Mouse (Mus musculus) heart, postnatal 0 days (tissue): ENCODE results near the gene Myo18b. TPM values are rescaled to one million over a fixed set of nuclear protein-coding genes. Genes with fewer than 3 reads are reported as not detected.

Experiments used
- ATAC-seq: fragments of 200-750 bp; cut with Nextera tagmentation; 2 replicates; pipeline ENCODE4 v1.8.0; 2017; ENCODE audit warnings: low read depth, moderate number of reproducible peaks, moderate library complexity; ENCODE audit not compliant: insufficient read depth
- DNase-seq: peaks from one replicate; pipeline ENCODE4 v3.0.0-alpha.2; 2016; ENCODE audit warnings: low spot score
- H3K27ac ChIP-seq: fragments of 300-500 bp; sonication (generic); 2 replicates; pipeline ENCODE4 v1.5.1; 2014; ENCODE audit warnings: low read depth, mild to moderate bottlenecking
- H3K27me3 ChIP-seq: fragments of 300-500 bp; sonication (generic); 2 replicates; pipeline ENCODE4 v1.6.1; 2014; ENCODE audit warnings: low read length, mixed read lengths; ENCODE audit not compliant: control insufficient read depth, insufficient read depth
- H3K36me3 ChIP-seq: fragments of 300-500 bp; sonication (generic); replicated peaks from 2 replicates; pipeline ENCODE4 v1.6.1; 2014; ENCODE audit warnings: low read length, mixed read lengths; ENCODE audit not compliant: control insufficient read depth, insufficient read depth
- H3K4me1 ChIP-seq: fragments of 300-500 bp; sonication (generic); 2 replicates; pipeline ENCODE4 v1.6.1; 2014; ENCODE audit warnings: antibody characterized with exemption; ENCODE audit not compliant: control insufficient read depth, insufficient read depth
- H3K4me2 ChIP-seq: fragments of 300-500 bp; sonication (generic); 2 replicates; pipeline ENCODE4 v1.6.1; 2014; ENCODE audit warnings: low read depth, mild to moderate bottlenecking, low read length, moderate library complexity
- H3K4me3 ChIP-seq: fragments of 300-500 bp; sonication (generic); 2 replicates; pipeline ENCODE4 v1.5.1; 2014; ENCODE audit warnings: low read depth, low read length
- H3K9ac ChIP-seq: fragments of 300-500 bp; sonication (generic); replicated peaks from 2 replicates; pipeline ENCODE4 v1.6.1; 2014; ENCODE audit warnings: low read depth, low read length, mixed read lengths
- H3K9me3 ChIP-seq: fragments of 300-500 bp; sonication (generic); replicated peaks from 2 replicates; pipeline ENCODE4 v1.6.1; 2016; ENCODE audit warnings: low read length; ENCODE audit not compliant: control insufficient read depth
- CTCF ChIP-seq: IDR thresholded peaks from 2 replicates; pipeline ENCODE4 v1.5.1; 2016; ENCODE audit warnings: antibody characterized with exemption, control low read depth, low read depth
- EP300 ChIP-seq: IDR thresholded peaks from 2 replicates; pipeline ENCODE4 v1.6.1; 2016; ENCODE audit warnings: antibody characterized with exemption, low read depth
- WGBS: fragments of 180-500 bp; shearing (Covaris S2); extraction: QIAGEN DNeasy Blood & Tissue Kit; methylation state at CpG from one replicate; pipeline ENCODE4 v1.1.7; 2014; 5-methylcytosine and 5-hydroxymethylcytosine counted together
- polyA plus RNA-seq: library from polyadenylated mRNA; unstranded; fragments of >200 nt; fragmentation: Nextera tagmentation; extraction: Ambion mirVana; gene quantifications from 2 replicates; pipeline ENCODE4 v1.2.1, GENCODE M21; 2015
- total RNA-seq: library from RNA; depleted of rRNA; stranded (reverse); fragments of >200 nt; gene quantifications from 2 replicates; pipeline ENCODE4 v1.2.3, GENCODE M21; 2014; ENCODE audit warnings: low replicate concordance

Myo18b gene
- total and polyA plus RNA-seq, 2 experiments from 2014 or later: 26.5 to 110 TPM

GRCm38 (mm10) chr5:112935436-112935835 lies 39.3 kb upstream of the Myo18b start:
- ATAC-seq: no peak
- Histone ChIP-seq H3K27me3 (no peaks in the 10 kb centered on the region), H3K9me3 (no peaks in the 10 kb centered on the region), H3K4me3 (no peak overlapping the region), H3K9ac (no peak overlapping the region), H3K36me3 (no peaks in the 10 kb centered on the region; the same call in 1 of the 2 replicates), H3K4me1 (peaks cover 27% of the 10 kb centered on the region), H3K4me2 (no peak overlapping the region), H3K27ac (no peak overlapping the region)
- TF ChIP-seq EP300: no peak
- TF ChIP-seq CTCF: no peak
- no peak for DNase-seq
- WGBS: 82% methylated on average over 8 of the region's 8 CpGs

- Histone ChIP-seq H3K36me3 (peaks cover 12% of the 10 kb centered on the region), H3K4me2 (no peak overlapping the region), H3K9ac (no peak overlapping the region), H3K4me3 (no peak overlapping the region), H3K27me3 (no peaks in the 10 kb centered on the region), H3K4me1 (peaks cover 30% of the 10 kb centered on the region), H3K27ac (peak overlapping the region; percentile 52), H3K9me3 (no peaks in the 10 kb centered on the region)
- DNase-seq: peak; percentile 86
- WGBS: 38% methylated on average over 11 of the region's 11 CpGs
- TF ChIP-seq CTCF (peak; percentile 39; the same call in 1 of the 2 replicates), EP300 (0 out of 2 replicates have a peak, but pooled peaks have one; percentile 63)
- peak; percentile 95 for ATAC-seq
These were observed 36.9 kb upstream of the Myo18b start for GRCm38 (mm10) chr5:112932878-112933567.

GRCm38 (mm10) chr5:112931901-112932300 lies 35.7 kb upstream of the Myo18b start:
- no peak overlapping the region for H3K4me2 ChIP-seq
- no peaks in the 10 kb centered on the region for H3K27me3 ChIP-seq
- H3K4me1 ChIP-seq: peaks cover 26% of the 10 kb centered on the region
- peaks cover 15% of the 10 kb centered on the region for H3K36me3 ChIP-seq
- no peak for DNase-seq
- no peak overlapping the region for H3K4me3 ChIP-seq
- TF ChIP-seq CTCF (no peak), EP300 (no peak)
- 85% methylated on average over 5 of the region's 5 CpGs for WGBS
- no peak overlapping the region for H3K9ac ChIP-seq
- no peak overlapping the region for H3K27ac ChIP-seq
- no peaks in the 10 kb centered on the region for H3K9me3 ChIP-seq
- no peak for ATAC-seq

- Histone ChIP-seq H3K9me3 (no peaks in the 10 kb centered on the region), H3K4me1 (peaks cover 8% of the 10 kb centered on the region; the same call in 1 of the 2 replicates), H3K36me3 (peaks cover 22% of the 10 kb centered on the region), H3K27me3 (no peaks in the 10 kb centered on the region), H3K4me3 (no peak overlapping the region), H3K9ac (no peak overlapping the region), H3K27ac (no peak overlapping the region), H3K4me2 (no peak overlapping the region)
- DNase-seq (no peak), ATAC-seq (no peak)
- 41% methylated on average over 10 of the region's 10 CpGs for WGBS
- no peak for TF ChIP-seq CTCF
- TF ChIP-seq EP300: no peak
These were observed 32.2 kb upstream of the Myo18b start for GRCm38 (mm10) chr5:112928201-112928881.

GRCm38 (mm10) chr5:112925422-112925821 lies 29.3 kb upstream of the Myo18b start:
- no peak overlapping the region for H3K9ac ChIP-seq
- no peak overlapping the region for H3K4me3 ChIP-seq
- H3K36me3 ChIP-seq: peaks cover 22% of the 10 kb centered on the region
- no peak overlapping the region for H3K27ac ChIP-seq
- peaks cover 10% of the 10 kb centered on the region; the same call in 1 of the 2 replicates for H3K4me1 ChIP-seq
- DNase-seq (no peak), ATAC-seq (no peak)
- TF ChIP-seq EP300: no peak
- TF ChIP-seq CTCF: no peak
- no peak overlapping the region for H3K4me2 ChIP-seq
- WGBS: 96% methylated on average over 5 of the region's 5 CpGs
- H3K27me3 ChIP-seq: no peaks in the 10 kb centered on the region
- H3K9me3 ChIP-seq: no peaks in the 10 kb centered on the region
